Mouse (Mus musculus) left cerebral cortex, postnatal 25 days (tissue): Measurements from ENCODE around the gene Tmem50b. TPM values are rescaled to one million over a fixed set of nuclear protein-coding genes. Genes with fewer than 3 reads are reported as not detected.

Source experiments
- microRNA-seq, 2 experiments: library from miRNA; unstranded; fragments of <30 nt; microRNA quantifications; one replicate each; pipeline ENCODE4 v1.2.0; 2022
- total RNA-seq, 2 experiments: library from RNA; stranded (reverse); gene quantifications; 2 replicates each; pipeline ENCODE4 v1.2.3; 2021

Tmem50b gene
- total RNA-seq, 2 experiments from 2014 or later, result 96.1 to 98.9 TPM

Small RNA genes within 50 kb of the gene (microRNA-seq; reads per million reads assigned to microRNA genes)
- 0 reads per million in 2 experiments for gene Mir6367

Other genes with a start within 250 kb of the Tmem50b start
- gene Ifnar2, start 225.0 kb downstream of the Tmem50b start, total RNA-seq, result 10 to 100 TPM; 20.5 to 20.6 TPM
- gene Gm21970, start 206.1 kb downstream of the Tmem50b start, total RNA-seq, result not detected
- gene Il10rb, start 191.6 kb downstream of the Tmem50b start, total RNA-seq, result 1 to 10 TPM; 9.1 to 9.7 TPM
- 10 to 100 TPM; 53.6 to 56.1 TPM for gene Ifnar1, start 112.6 kb downstream of the Tmem50b start, total RNA-seq
- gene Ifngr2, start 50.7 kb downstream of the Tmem50b start, total RNA-seq, result 10 to 100 TPM; 43.3 to 46.9 TPM
- gene Dnajc28, start 21.2 kb upstream of the Tmem50b start, total RNA-seq, result 1 to 10 TPM; 8.1 to 8.3 TPM
- 10 to 100 TPM; 36.9 to 50.1 TPM for gene Gart, start 49.2 kb upstream of the Tmem50b start, total RNA-seq
- gene Son, start 49.7 kb upstream of the Tmem50b start, total RNA-seq, result 100 to 1,000 TPM; 201 to 221 TPM
- gene Donson, start 91.0 kb upstream of the Tmem50b start, total RNA-seq, result 10 to 100 TPM; 27.4 to 28.8 TPM
- 100 to 1,000 TPM; 104 to 111 TPM for gene Cryzl1, start 131.2 kb upstream of the Tmem50b start, total RNA-seq
- gene Itsn1, start 131.5 kb upstream of the Tmem50b start, total RNA-seq, result 100 to 1,000 TPM; 122 to 125 TPM